Mouse (Mus musculus) midbrain, embryonic 13.5 days (tissue): Measurements from ENCODE around the gene Vezt. TPM values are rescaled to one million over a fixed set of nuclear protein-coding genes. Genes with fewer than 3 reads are reported as not detected.

Experiments
- ATAC-seq: fragments of 200-750 bp; cut with Nextera tagmentation; 2 replicates; pipeline ENCODE4 v1.8.0; 2017; ENCODE audit warnings: mild to moderate bottlenecking, moderate TSS enrichment, moderate library complexity
- H3K27ac ChIP-seq: fragments of 300-500 bp; sonication (generic); 2 replicates; pipeline ENCODE4 v1.5.1; 2015; ENCODE audit warnings: inconsistent platforms, mild to moderate bottlenecking, moderate library complexity
- H3K27me3 ChIP-seq: fragments of 300-500 bp; sonication (generic); 2 replicates; pipeline ENCODE4 v1.6.1; 2015; ENCODE audit warnings: mild to moderate bottlenecking, inconsistent platforms
- H3K36me3 ChIP-seq: fragments of 300-500 bp; sonication (generic); 2 replicates; pipeline ENCODE4 v1.6.1; 2015; ENCODE audit warnings: mild to moderate bottlenecking, inconsistent platforms
- H3K4me1 ChIP-seq: fragments of 300-500 bp; sonication (generic); replicated peaks from 2 replicates; pipeline ENCODE4 v1.6.1; 2015; ENCODE audit warnings: inconsistent platforms
- H3K4me2 ChIP-seq: fragments of 300-500 bp; sonication (generic); replicated peaks from 2 replicates; pipeline ENCODE4 v1.6.1; 2015; ENCODE audit warnings: moderate library complexity, mild to moderate bottlenecking, inconsistent platforms
- H3K4me3 ChIP-seq: fragments of 300-500 bp; sonication (generic); replicated peaks from 2 replicates; pipeline ENCODE4 v1.5.1; 2015; ENCODE audit warnings: mild to moderate bottlenecking, inconsistent platforms
- H3K9ac ChIP-seq: fragments of 300-500 bp; sonication (generic); replicated peaks from 2 replicates; pipeline ENCODE4 v1.6.1; 2015; ENCODE audit warnings: mild to moderate bottlenecking, inconsistent platforms
- H3K9me3 ChIP-seq: fragments of 300-500 bp; sonication (generic); 2 replicates; pipeline ENCODE4 v1.6.1; 2016; ENCODE audit warnings: mild to moderate bottlenecking, inconsistent platforms
- WGBS: fragments of 180-500 bp; shearing (Covaris S2); methylation state at CpG from one replicate; pipeline ENCODE4 v1.1.7; 2015; 5-methylcytosine and 5-hydroxymethylcytosine counted together
- polyA plus RNA-seq: library from polyadenylated mRNA; unstranded; fragments of >200 nt; fragmentation: Nextera tagmentation; extraction: Ambion mirVana; gene quantifications from 2 replicates; pipeline ENCODE4 v1.2.1, GENCODE M21; 2015

Gene Vezt
- polyA plus RNA-seq, 1 experiment from 2014 or later, result 66.4 TPM

GRCm38 (mm10) chr10:93918087-93918486, 117.5 kb downstream of the Vezt start:
- WGBS, result 91% methylated on average over 2 of the region's 2 CpGs
- no peak for ATAC-seq
- Histone ChIP-seq H3K27ac (no peak overlapping the region), H3K4me2 (no peak overlapping the region), H3K4me1 (0 out of 2 replicates have a peak, but pooled peaks cover 5% of the 10 kb centered on the region), H3K36me3 (no peaks in the 10 kb centered on the region), H3K9ac (no peak overlapping the region), H3K4me3 (no peak overlapping the region), H3K27me3 (no peaks in the 10 kb centered on the region), H3K9me3 (no peaks in the 10 kb centered on the region)

- Histone ChIP-seq H3K9ac (no peak overlapping the region), H3K36me3 (no peaks in the 10 kb centered on the region), H3K4me1 (0 out of 2 replicates have a peak, but pooled peaks cover 5% of the 10 kb centered on the region), H3K4me3 (no peak overlapping the region), H3K27me3 (no peaks in the 10 kb centered on the region), H3K9me3 (no peaks in the 10 kb centered on the region), H3K27ac (no peak overlapping the region), H3K4me2 (no peak overlapping the region)
- WGBS, result 83% methylated on average over 2 of the region's 2 CpGs
- no peak for ATAC-seq
Measured at GRCm38 (mm10) chr10:93916778-93917177, 118.8 kb downstream of the Vezt start.

- Histone ChIP-seq H3K4me3 (no peak overlapping the region), H3K27ac (no peak overlapping the region), H3K4me1 (0 out of 2 replicates have a peak, but pooled peaks cover 5% of the 10 kb centered on the region), H3K4me2 (no peak overlapping the region), H3K9me3 (no peaks in the 10 kb centered on the region), H3K9ac (no peak overlapping the region), H3K27me3 (no peaks in the 10 kb centered on the region), H3K36me3 (no peaks in the 10 kb centered on the region)
- 37% methylated on average over 11 of the region's 11 CpGs for WGBS
- no peak for ATAC-seq
Measured at GRCm38 (mm10) chr10:93915531-93916275, 119.9 kb downstream of the Vezt start.

GRCm38 (mm10) chr10:93913525-93913924, 122.1 kb downstream of the Vezt start:
- 0 out of 2 replicates have a peak, but pooled peaks cover 5% of the 10 kb centered on the region for H3K4me1 ChIP-seq
- no peaks in the 10 kb centered on the region for H3K27me3 ChIP-seq
- no peak for ATAC-seq
- H3K27ac ChIP-seq, result no peak overlapping the region
- H3K9me3 ChIP-seq, result no peaks in the 10 kb centered on the region
- no peaks in the 10 kb centered on the region for H3K36me3 ChIP-seq
- 70% methylated on average over 5 of the region's 5 CpGs for WGBS
- no peak overlapping the region for H3K4me3 ChIP-seq
- no peak overlapping the region for H3K4me2 ChIP-seq
- H3K9ac ChIP-seq, result no peak overlapping the region

- WGBS, result 88% methylated on average over 1 of the region's 1 CpGs
- 0 out of 2 replicates have a peak, but pooled peaks cover 5% of the 10 kb centered on the region for H3K4me1 ChIP-seq
- no peak overlapping the region for H3K4me3 ChIP-seq
- H3K36me3 ChIP-seq, result no peaks in the 10 kb centered on the region
- H3K9ac ChIP-seq, result no peak overlapping the region
- H3K27me3 ChIP-seq, result no peaks in the 10 kb centered on the region
- H3K27ac ChIP-seq, result no peak overlapping the region
- H3K4me2 ChIP-seq, result no peak overlapping the region
- no peaks in the 10 kb centered on the region for H3K9me3 ChIP-seq
- ATAC-seq, result no peak
Measured at GRCm38 (mm10) chr10:93912917-93913316, 122.7 kb downstream of the Vezt start.

GRCm38 (mm10) chr10:93912136-93912855, 123.3 kb downstream of the Vezt start:
- Histone ChIP-seq H3K4me2 (no peak overlapping the region), H3K4me1 (0 out of 2 replicates have a peak, but pooled peaks cover 5% of the 10 kb centered on the region), H3K36me3 (no peaks in the 10 kb centered on the region), H3K27me3 (no peaks in the 10 kb centered on the region), H3K9ac (no peak overlapping the region), H3K4me3 (no peak overlapping the region), H3K9me3 (no peaks in the 10 kb centered on the region), H3K27ac (no peak overlapping the region)
- no peak for ATAC-seq
- 88% methylated on average over 5 of the region's 5 CpGs for WGBS

GRCm38 (mm10) chr10:93911326-93911725, 124.3 kb downstream of the Vezt start:
- Histone ChIP-seq H3K27me3 (no peaks in the 10 kb centered on the region), H3K27ac (no peak overlapping the region), H3K9me3 (no peaks in the 10 kb centered on the region), H3K4me1 (0 out of 2 replicates have a peak, but pooled peaks cover 5% of the 10 kb centered on the region), H3K4me3 (no peak overlapping the region), H3K36me3 (no peaks in the 10 kb centered on the region), H3K4me2 (no peak overlapping the region), H3K9ac (no peak overlapping the region)
- 87% methylated on average over 5 of the region's 5 CpGs for WGBS
- no peak for ATAC-seq

- no peak overlapping the region for H3K9ac ChIP-seq
- no peak overlapping the region for H3K4me2 ChIP-seq
- no peaks in the 10 kb centered on the region for H3K36me3 ChIP-seq
- H3K4me3 ChIP-seq, result no peak overlapping the region
- no peaks in the 10 kb centered on the region for H3K4me1 ChIP-seq
- ATAC-seq, result no peak
- H3K27ac ChIP-seq, result no peak overlapping the region
- H3K9me3 ChIP-seq, result no peaks in the 10 kb centered on the region
- H3K27me3 ChIP-seq, result no peaks in the 10 kb centered on the region
- WGBS, result 82% methylated on average over 5 of the region's 5 CpGs
Measured at GRCm38 (mm10) chr10:93909811-93910446, 125.7 kb downstream of the Vezt start.

- Histone ChIP-seq H3K9me3 (no peaks in the 10 kb centered on the region), H3K36me3 (no peaks in the 10 kb centered on the region), H3K4me3 (no peak overlapping the region), H3K4me1 (no peaks in the 10 kb centered on the region), H3K27ac (no peak overlapping the region), H3K27me3 (no peaks in the 10 kb centered on the region), H3K9ac (no peak overlapping the region), H3K4me2 (no peak overlapping the region)
- WGBS, result 100% methylated on average over 1 of the region's 1 CpGs
- ATAC-seq, result no peak
Measured at GRCm38 (mm10) chr10:93909015-93909414, 126.6 kb downstream of the Vezt start.

GRCm38 (mm10) chr10:93908540-93908939, 127.1 kb downstream of the Vezt start:
- H3K27ac ChIP-seq, result no peak overlapping the region
- no peak for ATAC-seq
- no peaks in the 10 kb centered on the region for H3K9me3 ChIP-seq
- H3K27me3 ChIP-seq, result no peaks in the 10 kb centered on the region
- H3K4me1 ChIP-seq, result no peaks in the 10 kb centered on the region
- H3K4me3 ChIP-seq, result no peak overlapping the region
- no peak overlapping the region for H3K9ac ChIP-seq
- H3K36me3 ChIP-seq, result no peaks in the 10 kb centered on the region
- H3K4me2 ChIP-seq, result no peak overlapping the region
- WGBS, result 93% methylated on average over 7 of the region's 7 CpGs

GRCm38 (mm10) chr10:93907376-93907775, 128.2 kb downstream of the Vezt start:
- no peaks in the 10 kb centered on the region for H3K27me3 ChIP-seq
- H3K36me3 ChIP-seq, result no peaks in the 10 kb centered on the region
- no peaks in the 10 kb centered on the region for H3K4me1 ChIP-seq
- WGBS, result 72% methylated on average over 10 of the region's 10 CpGs
- H3K9ac ChIP-seq, result no peak overlapping the region
- H3K4me3 ChIP-seq, result no peak overlapping the region
- ATAC-seq, result no peak
- H3K9me3 ChIP-seq, result no peaks in the 10 kb centered on the region
- no peak overlapping the region for H3K27ac ChIP-seq
- no peak overlapping the region for H3K4me2 ChIP-seq

GRCm38 (mm10) chr10:93899907-93900306, 135.7 kb downstream of the Vezt start:
- Histone ChIP-seq H3K9me3 (no peaks in the 10 kb centered on the region), H3K4me3 (no peak overlapping the region), H3K4me1 (no peaks in the 10 kb centered on the region), H3K27me3 (no peaks in the 10 kb centered on the region), H3K9ac (no peak overlapping the region), H3K36me3 (no peaks in the 10 kb centered on the region), H3K27ac (no peak overlapping the region), H3K4me2 (no peak overlapping the region)
- no peak for ATAC-seq
- 91% methylated on average over 11 of the region's 11 CpGs for WGBS
